Mouse (Mus musculus) layer of hippocampus, adult 9-10 months (tissue): ENCODE data around the gene Aldh1a3.

ENCODE experiments used
- DNase-seq: peaks from one replicate; pipeline ENCODE4 v3.0.0; 2022; ENCODE audit warnings: low spot score

Aldh1a3 gene

DNA sequence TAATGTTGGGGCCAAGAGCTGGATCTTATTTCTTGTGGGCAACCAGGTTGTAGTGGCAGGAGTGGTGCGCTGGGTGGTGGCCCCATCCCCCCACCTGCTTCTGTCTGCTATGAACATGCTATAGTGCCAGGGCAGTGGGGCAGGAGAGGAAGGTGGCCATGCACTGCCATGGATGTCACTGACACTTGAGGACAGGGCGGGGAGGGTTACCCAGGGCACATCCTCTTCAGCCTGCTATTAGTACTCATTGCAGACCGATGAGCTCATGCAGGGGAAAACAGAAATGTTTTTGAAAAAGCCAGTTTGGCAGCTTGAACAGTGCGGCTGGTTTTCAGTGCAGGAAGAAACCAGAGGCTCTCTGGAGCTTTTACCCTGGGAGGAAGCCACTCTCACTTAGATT is 10.5 kb downstream of the Aldh1a3 start:
- DNase-seq = no peak

DNA sequence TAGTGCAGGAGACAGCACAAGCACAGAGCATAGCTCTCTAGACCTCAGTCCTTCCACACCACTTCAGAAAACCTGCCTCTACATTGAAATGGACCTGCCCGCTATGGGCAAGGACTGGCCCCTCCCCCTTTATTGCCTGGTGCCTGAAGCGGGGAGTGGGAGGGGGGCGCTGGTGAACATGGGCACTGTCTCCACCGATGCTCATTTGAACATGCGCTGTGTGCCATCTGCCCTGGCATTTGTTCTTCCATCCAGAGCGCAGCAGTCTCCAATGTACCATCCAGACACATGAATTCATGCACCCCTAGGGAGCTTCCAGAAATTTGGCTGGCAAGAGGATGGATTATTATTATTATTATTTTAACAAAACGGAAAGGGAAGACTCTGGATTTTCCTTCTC is 14.2 kb downstream of the Aldh1a3 start:
- no peak for DNase-seq

DNA sequence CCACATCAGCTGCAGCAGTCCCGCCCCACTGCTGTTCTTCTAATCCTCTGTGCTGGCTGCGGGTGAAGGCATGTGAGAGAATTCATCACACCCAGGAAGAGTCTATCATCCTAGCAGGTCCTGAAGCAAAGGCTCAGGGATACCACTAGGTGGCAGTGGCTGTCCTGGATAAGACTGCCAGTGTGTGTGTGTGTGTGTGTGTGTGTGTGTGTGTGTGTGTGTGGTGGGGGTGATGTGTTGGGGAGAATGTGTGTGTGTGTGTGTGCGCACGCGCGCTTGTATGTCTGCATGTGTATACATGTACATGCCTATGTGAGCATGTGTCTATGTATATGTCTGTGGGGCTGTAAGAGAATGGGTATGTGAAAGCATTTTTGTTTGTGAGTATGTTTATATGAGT is 17.9 kb downstream of the Aldh1a3 start:
- DNase-seq = no peak

DNA sequence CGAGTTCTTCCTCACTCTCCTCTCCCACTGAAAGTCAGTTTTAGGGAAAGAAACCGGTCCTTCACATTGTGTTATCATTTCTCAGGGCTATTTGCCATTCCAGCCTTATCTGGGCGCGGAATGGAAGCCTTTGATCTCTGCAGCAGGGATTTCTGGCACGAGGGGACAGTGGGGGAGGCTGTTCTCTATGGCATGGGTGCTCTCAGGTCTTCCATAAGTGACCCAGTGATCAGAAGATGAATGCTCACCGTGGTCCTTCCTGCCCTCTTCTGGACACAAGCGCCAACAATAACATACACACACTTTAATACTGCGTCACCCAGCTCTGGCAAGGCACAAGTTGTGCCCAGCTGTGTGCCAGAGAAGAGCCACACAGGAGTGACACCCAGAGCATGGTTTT is 20.3 kb downstream of the Aldh1a3 start:
- no peak for DNase-seq

DNA sequence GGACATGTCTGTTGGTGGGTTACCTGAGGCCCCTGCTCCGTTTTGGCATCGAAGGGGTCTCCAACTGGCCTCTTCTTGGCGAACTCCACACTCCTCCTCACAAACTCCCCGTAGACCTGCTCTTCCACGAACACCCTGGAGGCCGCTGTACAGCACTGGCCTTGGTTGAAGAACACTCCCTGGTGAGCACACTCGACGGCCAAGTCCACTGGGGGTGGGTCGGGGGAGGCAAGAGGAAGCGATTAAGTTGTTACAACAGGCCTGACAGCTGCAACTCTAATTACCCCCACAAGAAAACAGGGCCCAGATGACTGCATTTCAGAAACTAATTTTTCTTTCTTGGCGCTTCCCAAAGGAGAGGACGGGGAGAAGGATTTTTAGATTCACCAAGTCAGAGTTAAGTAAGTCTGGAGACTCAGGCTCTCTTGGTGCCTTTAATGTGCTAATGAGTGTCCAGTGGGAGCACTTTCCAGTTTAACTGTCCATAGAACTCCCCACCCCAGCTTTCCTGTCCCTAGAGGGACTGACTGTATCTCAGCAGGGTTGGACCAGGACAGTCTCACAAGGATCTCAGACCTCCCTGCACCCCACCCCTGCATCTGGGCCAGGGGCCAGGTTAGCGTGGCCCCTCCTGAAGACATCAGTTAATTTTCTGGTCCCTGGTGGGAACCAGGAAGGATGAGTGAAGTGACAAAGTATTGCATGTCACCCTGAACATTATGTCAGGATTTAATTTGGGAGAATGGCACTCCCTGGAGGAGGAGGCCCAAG is 21.2 kb downstream of the Aldh1a3 start:
- no peak for DNase-seq

DNA sequence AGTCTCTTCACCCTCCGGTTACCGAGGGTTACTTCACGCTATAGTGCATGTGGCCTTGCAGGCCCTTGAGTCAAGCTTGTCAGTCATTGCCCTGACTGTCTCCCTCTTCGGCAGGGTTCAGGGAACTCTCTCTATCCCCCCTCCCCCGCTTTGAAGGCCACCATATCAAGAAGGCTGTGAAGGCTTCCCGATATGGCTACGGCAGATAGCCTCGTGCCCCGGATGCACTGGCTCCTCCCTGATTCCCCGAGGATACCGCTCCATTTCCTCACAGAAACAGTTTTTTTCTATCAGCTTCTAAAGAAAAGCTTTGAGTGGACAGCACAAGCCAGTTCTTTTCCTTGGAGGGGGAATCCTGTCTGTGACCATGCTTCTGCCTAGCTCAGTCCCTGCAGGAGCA is 21.8 kb downstream of the Aldh1a3 start:
- no peak for DNase-seq

DNA sequence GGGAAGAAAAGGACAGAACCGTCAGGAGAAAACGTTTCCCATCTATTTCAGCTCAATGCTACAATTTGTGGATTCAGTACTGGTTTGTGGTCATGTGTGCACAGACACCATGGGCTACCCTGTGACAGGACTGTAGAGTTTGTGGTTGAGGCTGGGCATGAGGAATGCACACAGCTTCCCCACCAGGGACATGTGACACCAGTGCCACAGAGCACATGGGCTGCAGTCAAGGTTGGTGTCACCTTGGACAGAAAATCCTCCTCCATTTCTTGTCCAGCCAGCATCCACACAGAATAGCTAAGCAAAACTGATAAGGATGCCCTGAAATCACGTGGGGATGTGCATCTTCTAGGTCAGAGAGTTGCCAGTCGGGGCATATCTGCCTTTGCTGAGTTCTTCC is 22.5 kb downstream of the Aldh1a3 start:
- no peak for DNase-seq

DNA sequence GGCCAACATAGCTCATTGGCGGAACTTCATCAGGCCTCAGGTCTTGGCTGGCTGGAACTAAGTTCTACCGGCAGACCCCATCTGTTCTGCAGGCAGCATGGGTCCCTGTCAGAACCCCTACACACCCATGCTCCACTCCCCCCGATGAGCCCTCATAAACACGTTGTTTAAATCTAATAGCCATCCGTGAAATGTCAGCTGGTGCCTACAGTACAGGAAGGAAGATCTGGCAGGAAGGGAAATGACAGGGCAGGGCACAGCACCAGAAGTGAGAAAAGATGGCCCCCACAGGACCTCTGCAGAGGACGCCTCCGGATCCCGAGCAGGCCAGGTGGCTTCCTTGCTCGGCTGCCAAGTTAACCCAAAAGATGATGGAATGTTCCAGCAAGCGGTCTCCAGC is 23.2 kb downstream of the Aldh1a3 start:
- DNase-seq = no peak

DNA sequence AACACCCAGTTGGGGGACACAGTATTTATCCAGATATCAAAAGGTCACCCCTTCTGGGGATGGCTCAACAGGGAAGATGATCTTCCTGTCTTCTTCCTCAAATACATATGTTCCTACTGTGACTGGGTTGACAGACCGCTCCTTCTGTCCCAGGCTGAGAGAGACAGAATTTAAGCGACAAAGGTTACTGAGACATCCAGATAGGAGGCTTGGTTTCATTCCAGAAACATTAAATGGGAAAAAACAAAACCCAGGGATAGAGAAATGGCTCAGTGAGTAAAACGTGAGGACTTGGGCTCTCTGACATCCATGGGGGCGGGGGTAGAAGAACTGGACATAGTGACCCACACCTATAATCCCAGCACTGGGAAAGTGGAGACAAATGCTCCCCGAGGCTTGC is 24.4 kb downstream of the Aldh1a3 start:
- DNase-seq = no peak

DNA sequence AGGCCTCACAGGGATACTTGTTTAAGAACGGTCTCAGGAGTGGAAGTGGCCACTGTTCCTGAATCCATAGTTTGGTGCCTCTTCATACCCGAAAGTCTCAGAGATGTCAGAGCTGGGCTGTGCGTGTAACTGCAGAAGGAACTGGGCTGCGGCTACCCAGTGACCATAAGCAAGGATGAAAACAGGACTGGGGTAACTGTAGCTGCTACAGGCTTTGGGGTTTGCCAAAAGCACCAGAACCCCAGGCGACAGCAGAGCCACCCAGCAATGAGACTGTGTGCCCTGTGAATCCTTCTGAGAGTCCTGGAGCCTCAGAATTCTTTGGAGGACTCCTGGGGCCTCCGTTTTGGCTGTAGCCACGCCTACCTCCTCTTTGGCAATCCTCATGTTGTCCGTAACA is 25.7 kb downstream of the Aldh1a3 start:
- DNase-seq = no peak

DNA sequence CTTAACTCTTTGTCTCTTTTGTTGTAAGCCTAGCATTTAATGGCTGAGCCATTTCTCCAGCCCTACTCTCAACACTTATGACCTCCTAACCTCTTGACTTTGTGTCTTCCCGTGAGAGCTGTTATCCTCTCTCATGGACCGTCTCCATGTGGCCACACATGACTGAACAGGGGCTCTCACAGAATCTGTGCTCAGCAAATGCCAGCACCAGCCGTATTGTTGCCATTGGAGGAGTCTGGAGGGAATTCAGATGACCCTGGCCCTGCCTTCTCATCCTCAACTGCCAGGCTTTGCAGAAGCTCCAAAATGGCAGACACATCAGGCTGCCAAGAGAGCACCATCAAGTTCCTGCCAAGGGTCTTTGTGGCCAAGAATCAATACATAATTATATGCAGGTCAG is 30.0 kb downstream of the Aldh1a3 start:
- DNase-seq = no peak

DNA sequence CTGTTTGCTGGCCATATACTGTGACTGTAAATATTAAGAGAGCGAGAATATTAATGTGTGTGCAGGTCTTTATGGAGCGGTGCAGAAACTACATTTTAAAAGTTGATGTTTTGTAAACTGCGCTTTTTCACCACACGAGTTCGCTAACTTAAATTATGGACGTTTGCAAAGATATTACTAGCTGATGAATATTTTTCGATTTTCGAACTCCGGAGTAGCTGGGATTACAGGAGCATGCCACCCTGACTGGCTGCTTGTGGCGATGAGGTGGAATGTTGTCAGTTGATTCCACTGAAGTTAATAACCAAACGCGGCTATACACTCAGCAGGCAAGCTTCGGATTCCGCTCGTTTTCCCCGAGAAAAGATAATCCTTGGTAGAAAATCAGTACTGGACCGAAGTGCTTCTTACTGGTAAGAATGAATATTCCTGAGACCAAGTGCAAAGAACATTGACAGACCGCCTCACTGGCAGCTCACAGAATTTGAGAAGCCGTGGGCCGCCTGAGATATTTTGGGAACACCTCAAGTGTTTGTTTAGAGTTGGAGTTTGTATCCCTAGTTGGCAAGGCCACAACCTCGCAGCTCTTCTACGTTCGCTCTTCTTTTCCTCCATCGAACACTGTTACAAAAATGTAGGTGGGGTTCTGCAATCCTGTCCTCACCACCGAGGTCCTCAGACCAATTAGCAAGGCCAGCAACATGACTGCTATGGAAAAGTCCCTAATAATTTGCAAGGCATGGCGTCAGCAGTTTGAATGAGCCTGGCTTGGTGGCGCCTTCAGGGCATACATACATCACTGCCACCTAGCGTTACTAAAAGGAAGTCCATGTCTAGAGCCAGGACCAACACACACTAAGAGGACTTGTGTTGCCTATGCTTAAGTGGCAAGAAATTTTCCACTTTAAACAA is 38.4 kb downstream of the Aldh1a3 start:
- DNase-seq = peak; percentile 70

DNA sequence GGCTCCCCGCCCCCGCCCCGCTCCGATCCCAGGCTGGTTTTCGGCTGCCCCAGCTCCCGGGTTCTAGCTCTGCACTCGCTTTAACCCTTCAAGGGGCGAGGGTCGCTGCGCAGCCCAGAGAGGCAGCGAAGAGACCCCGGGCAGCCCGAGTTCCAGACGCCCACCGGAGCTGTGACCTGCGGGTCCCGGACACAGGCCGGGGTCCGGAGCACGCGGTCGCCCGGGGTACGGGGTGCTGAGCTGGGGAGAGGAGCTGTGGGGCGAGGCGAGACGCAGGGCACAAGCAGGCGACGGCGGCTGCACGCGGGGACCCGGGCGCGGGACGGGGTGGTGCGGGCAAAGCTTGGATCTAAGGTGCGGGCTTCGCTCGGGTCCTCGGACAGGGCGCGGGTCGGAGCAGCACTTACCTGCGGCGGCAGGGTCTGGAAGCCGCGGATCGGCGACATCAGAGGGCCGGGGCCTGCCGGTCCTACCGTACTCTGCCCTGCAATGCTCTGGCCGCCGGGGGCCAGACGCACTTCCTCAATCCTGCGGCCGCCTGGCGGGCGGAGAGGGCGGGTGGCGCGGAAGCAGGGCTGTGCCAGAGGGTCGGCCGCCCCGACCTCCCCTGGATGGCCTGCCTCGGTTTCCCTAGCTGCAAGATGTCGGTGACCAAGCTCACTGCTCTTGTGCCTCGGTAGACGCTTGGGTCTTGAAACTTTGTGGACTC is 39.4 kb downstream of the Aldh1a3 start, which contains the start of gene Lrrk1:
Gene Lrrk1 (minus strand): TSS at position 538 of the 709 bp plus-strand sequence.
- DNase-seq = no peak

DNA sequence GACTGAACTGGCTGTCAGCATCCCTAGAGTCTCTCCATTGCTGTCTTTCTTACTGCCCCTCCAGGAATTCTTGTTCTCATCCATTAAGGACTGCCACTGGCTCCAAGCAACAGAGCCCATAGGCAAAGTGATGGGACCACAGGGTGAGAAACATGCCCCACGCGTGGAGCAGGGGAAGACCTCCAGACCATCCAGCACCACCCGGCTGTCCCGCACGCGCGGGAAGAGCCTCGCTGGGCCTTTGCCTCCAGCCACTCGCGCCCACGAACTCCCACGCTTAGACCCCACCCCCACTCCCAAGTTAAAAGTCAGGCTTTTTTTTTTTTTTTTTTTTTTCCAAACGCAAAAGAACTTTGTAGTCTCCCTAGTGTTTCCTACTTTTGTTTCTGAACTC is 39.9 kb downstream of the Aldh1a3 start:
- no peak for DNase-seq

DNA sequence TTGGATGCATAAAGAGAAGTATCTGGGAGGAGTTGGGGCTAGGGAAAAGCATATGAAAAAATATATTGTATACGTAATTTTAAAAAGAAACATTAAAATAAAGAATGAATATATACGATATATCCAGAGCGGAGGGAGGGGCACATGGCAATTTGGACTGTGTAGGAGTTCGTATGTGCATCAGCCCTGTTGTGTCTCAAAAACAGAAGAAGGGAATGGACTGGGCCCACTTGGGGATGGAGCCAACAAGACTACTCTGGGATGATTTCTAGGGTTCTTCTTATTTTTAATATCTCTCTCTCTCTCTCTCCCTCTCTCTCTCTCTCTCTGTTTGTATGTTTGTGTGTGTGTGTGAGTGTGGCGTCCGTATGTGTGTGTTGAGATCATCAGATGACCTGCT is 40.9 kb downstream of the Aldh1a3 start:
- DNase-seq = no peak

DNA sequence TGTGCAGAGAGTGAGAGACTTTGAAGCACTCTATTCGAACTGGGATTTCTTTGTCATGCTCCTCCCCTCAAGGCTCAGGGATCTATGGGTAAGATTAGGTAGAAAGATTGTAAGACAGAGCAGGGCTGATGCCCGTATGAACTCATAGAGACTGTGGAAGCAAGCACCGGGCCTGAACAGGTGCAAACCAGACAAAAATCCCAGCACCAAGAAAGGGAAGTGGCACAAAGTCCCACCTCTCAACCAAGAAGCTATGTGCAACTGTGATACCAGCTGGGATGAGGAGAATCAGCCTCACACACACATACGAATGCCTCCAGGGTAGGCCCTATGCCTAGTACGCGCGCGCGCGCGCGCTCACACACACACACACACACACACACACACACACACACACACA is 41.5 kb downstream of the Aldh1a3 start:
- no peak for DNase-seq

DNA sequence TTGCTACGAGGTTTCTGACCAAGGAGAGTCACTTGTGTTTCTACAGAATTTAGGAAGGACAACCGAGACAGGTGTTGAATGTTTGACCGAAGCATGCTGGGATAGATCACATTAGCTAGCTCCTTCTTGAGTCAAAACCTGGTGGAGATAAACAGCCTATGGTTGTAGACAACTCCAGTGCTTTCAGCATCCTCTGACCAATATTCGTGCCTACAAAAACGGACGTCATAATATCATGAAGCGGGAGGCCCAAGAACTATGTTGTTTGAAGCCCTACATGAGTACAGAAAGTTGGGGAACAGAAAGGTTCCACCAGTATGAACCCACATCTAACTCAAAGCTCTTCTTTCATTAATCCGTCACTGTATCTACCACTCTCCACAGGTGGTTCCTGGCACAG is 42.4 kb downstream of the Aldh1a3 start:
- no peak for DNase-seq

DNA sequence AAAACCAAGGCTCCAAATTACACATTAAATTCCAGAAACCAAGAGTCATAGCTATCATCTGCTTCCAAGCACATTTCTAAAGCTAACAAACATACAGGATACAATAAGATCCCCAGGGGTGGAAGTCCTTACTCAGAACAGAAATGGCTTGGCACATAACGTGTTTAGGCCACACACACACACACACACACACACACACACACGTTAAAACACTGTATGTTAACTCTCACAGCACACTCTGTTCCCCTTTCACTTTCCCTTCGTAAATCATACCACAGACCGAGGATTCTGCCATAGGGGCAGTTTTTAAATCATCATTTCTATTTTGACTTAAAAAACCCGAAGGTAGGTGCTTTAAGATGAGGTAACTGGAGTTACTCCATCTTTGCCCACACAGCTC is 43.1 kb downstream of the Aldh1a3 start:
- DNase-seq = no peak

DNA sequence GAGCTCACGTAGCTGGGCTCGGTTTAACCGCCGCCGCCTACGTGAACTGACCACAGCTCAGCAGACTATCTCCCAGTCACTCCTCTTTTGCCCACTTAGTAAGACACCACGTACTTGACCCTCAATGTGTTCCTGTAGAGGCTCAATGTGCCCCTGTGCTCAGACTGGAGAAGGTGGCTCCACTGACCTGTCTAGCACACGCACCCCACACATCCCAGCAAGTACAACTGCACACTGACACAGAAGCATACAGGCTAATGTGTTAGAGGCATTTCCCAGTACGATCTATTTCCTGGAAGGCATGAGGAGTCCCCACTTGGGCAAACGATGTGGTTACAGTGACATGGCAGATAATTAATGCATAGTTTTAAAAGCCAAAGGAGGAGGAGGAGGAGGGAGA is 50.8 kb downstream of the Aldh1a3 start:
- no peak for DNase-seq

DNA sequence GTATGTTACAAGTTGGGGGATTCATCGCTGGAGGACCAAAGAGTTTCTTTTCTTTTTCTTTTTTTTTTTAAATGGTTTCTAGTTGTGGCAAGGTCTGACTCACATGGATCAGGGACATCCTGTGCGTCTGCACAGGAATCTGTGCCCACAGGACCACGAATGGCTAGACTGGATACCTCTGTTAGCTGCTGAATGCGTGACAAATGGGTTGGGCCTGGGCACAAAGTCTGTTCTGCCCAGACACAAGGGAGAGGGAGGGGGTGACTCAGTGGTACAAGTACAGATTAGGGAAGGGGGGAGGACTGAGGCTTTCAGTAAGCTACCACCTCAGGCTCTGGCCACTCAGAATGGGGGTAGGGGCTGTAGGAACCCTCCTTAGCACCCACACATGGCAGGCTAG is 51.6 kb downstream of the Aldh1a3 start:
- no peak for DNase-seq

DNA sequence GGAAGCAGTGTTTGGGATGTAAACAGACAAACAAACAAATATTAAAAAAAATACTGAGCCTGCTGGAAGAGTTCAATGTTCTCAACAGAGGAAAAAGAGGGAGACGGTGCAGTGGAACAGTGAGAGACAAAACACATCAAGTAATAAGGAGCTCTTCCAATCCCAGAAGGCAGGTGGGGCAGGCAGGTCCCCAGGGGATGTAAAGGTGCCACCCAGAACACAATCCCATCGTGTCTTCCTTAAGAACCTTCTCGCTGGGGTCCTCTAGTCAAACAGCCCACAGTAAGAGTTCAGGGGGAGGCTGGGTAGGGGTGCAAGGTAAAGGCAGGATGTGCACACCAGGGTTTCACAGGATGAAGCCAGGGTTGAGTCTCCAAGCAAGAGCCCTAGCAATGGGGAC is 53.9 kb downstream of the Aldh1a3 start:
- DNase-seq = no peak

DNA sequence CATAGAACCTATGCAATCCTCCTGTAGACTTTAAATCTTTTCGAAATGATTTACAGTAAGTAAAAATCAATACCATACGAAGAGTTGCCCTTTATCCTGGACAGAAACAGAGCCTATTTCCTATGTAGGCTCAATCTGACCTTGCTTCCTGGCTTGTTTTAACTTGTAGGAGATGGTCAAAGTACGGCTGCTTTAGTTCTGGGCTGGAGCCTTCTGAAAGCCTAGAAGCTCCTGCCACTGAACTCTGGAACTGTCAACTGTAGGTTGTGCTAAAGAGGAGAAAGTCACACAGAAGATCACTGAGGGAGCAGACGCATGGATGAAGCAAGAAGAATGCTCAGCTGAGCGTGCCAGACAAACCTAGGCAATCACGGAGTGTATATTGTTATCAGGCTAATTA is 56.3 kb downstream of the Aldh1a3 start:
- no peak for DNase-seq

DNA sequence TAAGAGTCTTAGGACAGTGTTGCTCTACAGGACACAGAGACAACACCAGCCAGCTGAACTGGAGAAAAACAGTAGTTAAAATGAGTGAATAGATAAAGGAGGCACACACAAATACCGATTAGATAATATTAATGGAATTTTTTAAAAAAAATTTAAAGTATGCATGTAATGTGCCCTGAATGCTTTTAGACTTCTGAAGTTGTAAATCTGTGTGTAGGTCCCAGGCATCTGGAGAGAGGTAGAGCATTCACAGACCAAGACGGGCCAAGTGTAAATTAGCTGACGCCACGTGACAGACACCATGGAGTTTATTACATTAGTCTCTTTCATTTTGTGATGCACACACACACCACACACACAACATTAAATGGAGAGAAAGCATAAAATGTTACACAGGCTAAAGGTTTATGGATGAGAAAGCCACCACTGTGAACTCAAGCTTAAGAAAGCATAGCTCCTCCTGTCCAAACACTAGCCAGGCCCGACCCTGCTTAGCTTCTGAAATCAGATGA is 57.3 kb downstream of the Aldh1a3 start:
- no peak for DNase-seq
